Mouse (Mus musculus): Measurements from ENCODE around the gene Il18. TPM values are rescaled to one million over a fixed set of nuclear protein-coding genes. Genes with fewer than 3 reads are reported as not detected.
"Not testable (repeated sequence)": the region's sequence is repeated elsewhere in the genome, so short reads cannot be mapped to it uniquely, and the experiment has no call there.

Il18 gene
- total RNA-seq, 1 experiment from 2014 or later, result 10.0 TPM

DNA sequence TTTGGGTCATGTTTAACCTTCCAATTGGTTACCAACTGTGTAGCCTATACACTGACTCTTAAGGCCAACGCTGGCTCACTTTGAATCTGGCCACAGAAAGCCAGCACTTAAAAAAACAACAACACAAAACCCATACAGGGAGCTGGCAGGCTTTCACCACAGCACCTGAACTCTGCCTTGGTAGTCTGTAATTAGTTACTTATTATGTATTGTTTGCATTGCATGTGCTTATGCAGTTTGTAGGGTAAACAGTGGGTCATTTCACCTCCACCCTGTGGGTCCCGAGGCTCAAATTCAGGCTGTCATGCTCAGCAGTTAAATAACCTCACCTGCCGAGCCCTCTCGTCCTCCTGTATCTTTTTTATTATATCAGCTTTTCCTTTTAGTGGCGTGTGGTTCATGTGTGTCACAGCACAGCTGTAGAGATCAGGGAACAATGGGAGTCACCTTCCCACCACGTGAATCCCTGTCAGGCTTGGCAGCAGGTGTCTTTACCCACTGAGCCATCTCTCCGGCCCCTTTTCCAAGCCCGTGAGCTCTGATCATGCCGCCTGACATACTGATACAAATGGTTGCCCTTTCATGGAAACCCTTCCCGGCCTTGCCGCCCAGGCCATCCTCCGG is 40.3 kb downstream of the Il18 start:
- no peak for ATAC-seq (ENCODE audit: extremely low read depth, insufficient number of reproducible peaks, low FRiP score, poor library complexity, severe bottlenecking)

DNA sequence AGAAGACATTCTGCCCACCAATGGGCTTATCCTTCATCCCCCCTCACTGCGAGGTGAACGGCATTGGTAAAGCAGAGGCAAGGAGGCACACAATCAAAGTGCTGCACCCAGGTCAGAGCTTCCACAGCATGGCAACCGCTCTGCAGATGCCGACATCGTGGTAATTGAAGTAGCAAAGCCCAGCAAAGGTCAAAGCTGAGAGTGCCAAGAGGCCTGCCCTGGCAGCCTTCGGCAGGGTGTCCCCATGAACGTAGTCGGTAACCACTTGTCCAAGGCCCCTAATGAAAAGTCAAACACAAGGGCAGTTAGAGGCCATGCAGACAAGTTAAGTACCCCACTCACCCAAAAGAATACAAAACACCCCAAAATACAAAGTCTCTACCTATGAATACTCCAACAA is 42.3 kb downstream of the Il18 start:
- ATAC-seq (ENCODE audit: extremely low read depth, insufficient number of reproducible peaks, low FRiP score, poor library complexity, severe bottlenecking), result no peak

DNA sequence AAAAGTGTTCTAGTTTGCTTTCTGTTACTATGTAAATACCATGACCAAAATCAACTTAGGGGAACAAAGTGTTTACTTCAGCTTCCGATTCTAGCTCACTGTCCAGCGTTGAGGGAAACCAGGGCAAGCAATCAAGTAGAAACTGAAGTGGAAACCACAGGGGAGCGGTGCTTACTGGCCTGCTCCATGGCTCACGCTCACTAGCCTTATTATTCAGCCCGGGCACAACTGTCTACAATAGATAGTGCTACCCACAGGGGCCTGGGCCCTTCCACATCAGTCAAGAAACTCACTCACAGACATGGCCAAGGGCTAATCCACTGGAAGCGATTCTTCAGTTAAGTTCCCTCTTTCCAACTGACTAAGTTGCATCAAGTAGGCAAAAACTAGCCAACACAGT is 46.9 kb downstream of the Il18 start:
- no peak for ATAC-seq (ENCODE audit: extremely low read depth, insufficient number of reproducible peaks, low FRiP score, poor library complexity, severe bottlenecking)

DNA sequence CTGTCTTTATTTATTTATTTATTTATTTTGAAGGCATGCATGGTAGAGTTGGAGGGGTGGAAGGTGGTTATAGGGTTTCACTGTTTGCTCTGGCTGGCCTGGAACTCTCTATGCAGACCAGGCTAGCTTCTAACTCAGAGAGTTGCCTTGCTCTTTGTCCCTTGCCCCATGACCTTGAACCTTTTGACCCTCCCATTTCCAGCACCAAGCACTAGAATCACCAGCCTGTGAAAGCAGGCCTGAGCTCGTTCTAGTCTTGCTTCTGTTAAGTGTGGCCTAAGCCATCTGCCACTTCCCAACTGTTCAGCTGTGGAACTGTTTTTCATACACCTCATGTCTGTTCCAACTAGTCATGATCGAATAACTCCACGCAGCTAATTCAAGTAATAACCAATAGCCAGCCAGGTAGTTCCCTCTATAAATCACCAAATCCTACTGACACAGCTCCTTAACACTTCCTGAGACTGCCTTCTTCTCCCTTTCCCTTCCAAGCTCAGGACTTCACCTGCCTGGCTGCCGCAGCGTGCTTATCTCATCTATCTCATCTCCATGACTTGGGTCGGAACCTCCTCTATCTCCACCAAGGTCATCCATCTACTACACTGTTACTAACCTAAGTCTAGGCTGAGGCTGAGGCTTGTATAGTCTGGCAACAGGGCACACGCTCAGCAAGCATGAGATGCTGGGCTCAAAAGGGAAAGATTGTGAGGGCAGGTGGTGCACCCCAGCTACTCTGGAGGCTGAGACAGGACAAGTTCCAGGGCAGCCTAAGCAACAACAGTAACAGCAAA is 47.6 kb downstream of the Il18 start:
- no peak for ATAC-seq (ENCODE audit: extremely low read depth, insufficient number of reproducible peaks, low FRiP score, poor library complexity, severe bottlenecking)

DNA sequence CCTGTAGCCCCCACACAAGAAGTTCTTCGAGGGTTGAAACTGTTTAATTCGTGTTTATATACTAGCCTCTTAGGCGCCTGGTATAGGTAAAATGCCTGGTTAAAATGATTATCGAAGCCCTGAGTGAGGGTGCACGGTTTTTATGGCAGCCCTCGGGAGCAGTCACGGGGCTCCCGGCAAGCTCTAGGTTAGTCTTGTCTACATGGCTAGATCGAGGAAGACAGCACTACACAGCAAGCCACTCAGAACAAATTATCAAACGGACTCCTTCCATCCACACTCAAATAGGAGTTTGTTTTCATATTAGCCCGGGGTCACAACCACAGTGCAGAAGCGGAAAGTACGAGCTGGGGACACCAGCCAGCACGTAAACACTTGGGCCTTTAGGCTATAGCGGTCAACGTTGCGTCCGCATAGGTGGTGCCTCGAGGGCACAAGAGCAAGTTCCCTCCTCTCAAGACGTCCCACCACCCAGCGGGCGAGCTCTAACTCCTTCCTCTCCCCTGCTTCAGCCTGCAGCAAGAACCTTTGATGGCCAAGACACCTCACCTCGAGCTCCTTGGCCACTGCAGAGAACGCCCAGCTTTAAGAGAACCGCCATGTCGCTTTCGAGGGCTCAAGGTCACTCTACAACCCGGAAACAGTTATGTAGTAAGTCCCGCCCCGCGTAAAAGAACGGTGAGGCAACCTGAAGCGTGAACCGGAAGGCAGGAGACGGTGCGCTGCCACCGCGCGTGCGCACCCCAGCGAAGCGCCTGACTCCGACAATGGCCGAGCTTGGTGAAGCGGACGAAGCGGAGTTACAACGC is 48.8 kb downstream of the Il18 start, which contains the start of the genes Sdhd and Timm8b:
TSS of gene Sdhd (minus strand) at position 624 of the 809 bp plus-strand sequence.
TSS of gene Timm8b (plus strand) at position 722 of the 809 bp plus-strand sequence.
- ATAC-seq (ENCODE audit: extremely low read depth, insufficient number of reproducible peaks, low FRiP score, poor library complexity, severe bottlenecking), result peak; percentile 96

DNA sequence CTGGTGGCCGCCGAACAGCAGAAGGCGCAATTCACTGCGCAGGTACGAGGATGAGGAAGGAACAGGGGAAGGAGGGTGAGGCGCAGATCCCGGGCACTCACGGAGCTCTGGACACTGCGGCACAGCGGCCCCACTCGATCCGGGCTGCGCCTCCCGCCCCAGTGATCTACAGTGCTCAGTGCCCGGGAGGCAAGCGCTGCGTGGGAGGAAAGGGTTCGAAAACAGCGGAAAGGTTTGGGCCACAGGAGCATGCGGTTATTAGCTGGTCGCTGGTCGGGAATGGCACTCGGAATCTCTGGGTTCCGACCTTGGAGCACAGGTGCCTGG is 49.3 kb downstream of the Il18 start:
- ATAC-seq (ENCODE audit: extremely low read depth, insufficient number of reproducible peaks, low FRiP score, poor library complexity, severe bottlenecking), result no peak

DNA sequence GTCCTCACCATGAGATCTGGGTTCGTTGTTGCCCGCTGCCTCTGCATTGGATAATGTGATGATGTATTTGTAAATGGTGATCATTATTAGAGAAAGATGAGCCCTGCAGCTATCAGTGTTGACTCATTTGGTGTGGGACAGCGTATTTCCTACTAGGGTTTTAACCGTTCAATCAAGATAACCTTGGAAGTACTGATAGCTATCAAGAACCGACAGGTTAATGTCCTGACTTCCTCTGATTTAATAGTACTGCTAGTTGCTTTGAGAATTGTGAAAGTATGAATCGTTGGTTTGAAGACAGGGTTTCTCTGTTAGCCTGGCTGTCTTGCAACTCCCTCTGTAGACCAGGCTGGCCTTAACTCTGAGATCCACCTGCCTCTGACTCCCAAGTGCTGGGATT is 49.7 kb downstream of the Il18 start:
- no peak for ATAC-seq (ENCODE audit: extremely low read depth, insufficient number of reproducible peaks, low FRiP score, poor library complexity, severe bottlenecking)

DNA sequence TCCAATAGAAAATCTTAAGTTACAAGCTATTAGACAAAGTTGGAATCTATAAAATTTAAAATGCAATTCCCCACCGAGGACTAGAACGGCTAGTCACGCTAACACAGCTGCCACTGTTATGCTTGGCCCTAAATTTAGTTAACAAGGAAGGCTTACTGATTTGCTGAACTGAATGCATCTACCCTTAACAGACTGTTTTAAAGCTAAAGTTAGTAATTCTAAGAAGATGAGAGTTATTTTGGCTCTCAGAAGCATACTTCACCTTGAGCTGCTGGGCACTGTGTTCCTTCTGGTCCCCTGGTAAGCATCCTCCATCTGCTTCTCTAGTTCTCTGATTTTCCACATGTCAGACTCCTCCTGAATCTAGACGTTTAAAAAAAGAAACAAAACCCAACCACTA is 57.5 kb downstream of the Il18 start:
- ATAC-seq (ENCODE audit: extremely low read depth, insufficient number of reproducible peaks, low FRiP score, poor library complexity, severe bottlenecking), result no peak

DNA sequence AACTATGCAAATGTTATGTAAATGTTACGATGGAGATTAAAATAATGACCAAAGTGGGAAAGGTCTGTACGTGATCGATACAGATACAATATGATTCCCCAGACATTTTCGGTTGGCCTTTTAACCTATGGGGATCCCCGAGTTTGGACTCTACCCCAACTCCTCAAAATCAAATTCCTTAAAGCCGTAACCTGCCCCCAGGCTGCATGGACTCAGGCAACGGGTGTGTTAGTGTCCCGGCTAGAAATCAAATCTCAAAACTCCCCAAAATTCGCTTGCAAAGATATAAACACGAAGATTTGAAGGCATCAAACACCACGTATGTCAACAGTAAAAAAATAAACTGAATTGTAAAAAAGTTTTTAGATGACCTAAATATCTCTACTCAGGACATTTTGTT is 61.5 kb downstream of the Il18 start:
- ATAC-seq (ENCODE audit: extremely low read depth, insufficient number of reproducible peaks, low FRiP score, poor library complexity, severe bottlenecking), result no peak

DNA sequence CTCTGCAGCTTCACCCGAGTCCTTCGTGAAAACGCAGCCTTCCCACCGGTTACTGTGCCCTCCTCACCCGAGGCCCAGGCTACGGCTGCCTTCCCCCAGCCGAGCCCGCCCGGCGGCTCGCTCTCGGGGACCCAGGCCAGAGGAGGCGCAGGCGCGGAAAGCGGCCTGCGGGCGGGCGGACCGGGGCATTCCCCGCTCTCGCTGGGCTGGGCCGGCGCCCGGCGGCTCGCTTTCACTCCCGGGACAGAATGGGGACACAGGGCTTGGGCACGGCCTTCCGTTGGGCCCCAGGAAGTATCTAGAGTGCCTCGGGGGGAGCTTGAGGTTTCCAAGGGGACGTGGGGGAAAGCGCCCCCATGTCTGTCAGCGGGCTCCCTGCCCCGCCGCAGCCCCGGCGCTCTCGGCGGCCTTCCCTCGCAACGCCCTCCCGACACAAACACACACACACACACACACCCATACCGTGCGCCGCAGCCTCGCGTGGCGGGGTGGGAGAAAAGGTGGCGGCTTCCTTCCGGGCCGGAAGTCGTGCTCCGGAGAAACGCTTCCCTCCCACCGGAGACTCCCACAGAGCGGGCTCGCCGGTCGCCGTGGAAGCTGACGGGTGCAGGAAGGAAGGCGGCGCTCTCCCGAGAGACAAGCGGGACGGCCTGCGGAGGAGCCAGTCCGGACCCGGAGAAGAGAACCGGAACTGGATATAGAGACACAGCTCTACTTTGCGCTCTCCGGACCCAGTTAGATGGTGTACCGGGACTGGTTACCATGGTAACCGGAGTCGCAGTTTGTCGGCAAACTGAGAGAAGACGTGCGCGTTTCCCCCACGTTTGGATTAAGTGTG is 62.4 kb downstream of the Il18 start, which contains the start of the genes Pih1d2 and Nkapd1:
TSS of gene Pih1d2 (plus strand) at position 556 of the 838 bp plus-strand sequence.
TSS of gene Nkapd1 (minus strand) at position 699 of the 838 bp plus-strand sequence.
- ATAC-seq (ENCODE audit: extremely low read depth, insufficient number of reproducible peaks, low FRiP score, poor library complexity, severe bottlenecking), result peak; percentile 87

DNA sequence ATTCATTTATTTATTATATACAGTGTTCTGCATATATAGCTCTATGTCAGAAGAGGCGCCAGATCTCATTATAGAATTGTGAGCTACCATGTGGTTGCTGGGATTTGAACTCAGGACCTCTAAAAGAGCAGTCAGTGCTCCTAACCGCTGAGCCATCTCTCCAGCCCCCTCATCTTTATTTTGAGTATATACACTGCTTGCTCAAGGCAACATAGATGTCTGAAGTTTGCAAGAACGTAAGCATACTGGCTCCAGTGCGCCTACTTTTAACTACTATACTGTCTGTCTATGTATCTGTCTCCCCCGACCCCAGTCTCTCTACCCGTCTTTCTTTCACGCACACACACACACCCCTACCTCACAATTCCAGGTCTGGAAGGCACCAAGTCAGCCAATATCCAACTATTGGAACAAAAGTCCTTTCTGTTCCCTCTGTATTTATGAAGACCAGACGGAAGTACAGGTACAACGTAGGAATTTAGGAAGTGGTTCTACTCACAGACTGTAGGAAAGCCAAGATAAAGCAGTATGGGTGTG is 63.2 kb downstream of the Il18 start:
- no peak for ATAC-seq (ENCODE audit: extremely low read depth, insufficient number of reproducible peaks, low FRiP score, poor library complexity, severe bottlenecking)

DNA sequence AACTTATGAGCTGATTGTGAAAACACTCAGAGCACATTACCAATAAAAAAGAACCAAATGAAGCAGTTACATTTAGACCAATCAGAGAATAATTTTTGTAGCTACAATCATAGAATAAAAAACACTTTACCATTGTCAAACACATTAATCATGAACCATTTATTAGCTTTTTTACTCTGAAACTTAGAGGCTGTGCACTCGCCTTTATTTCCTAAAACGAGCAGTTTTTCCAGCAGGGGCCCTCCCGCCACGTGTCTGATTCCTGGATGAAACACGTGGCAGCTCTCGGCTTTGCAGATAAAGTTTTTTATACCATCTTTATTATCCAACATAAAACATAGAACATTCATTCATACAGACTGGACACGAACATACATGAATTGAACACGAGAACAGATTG is 76.3 kb downstream of the Il18 start:
- ATAC-seq (ENCODE audit: extremely low read depth, insufficient number of reproducible peaks, low FRiP score, poor library complexity, severe bottlenecking), result not testable (repeated sequence)

Other genes starting within 250 kb of the Il18 start
- 71.3 and 115 TPM in 2 replicates for gene Rpl10-ps3, start 209.9 kb upstream of the Il18 start, total RNA-seq (2017)
- 17.9 and 21.0 TPM in 2 replicates for gene Plet1, start 60.3 kb upstream of the Il18 start, total RNA-seq (2017)
- gene Pts, start 26.1 kb upstream of the Il18 start, total RNA-seq (2017), result 98.8 and 106 TPM in 2 replicates
- 0.86 and 2.2 TPM in 2 replicates for gene Bco2, start 354 bp downstream of the Il18 start, total RNA-seq (2017)
- not detected in 2 replicates for gene Tex12, start 6.5 kb downstream of the Il18 start, total RNA-seq (2017)
- 76.4 and 77.9 TPM in 2 replicates for gene Sdhd, start 49.0 kb downstream of the Il18 start, total RNA-seq (2017)
- gene Timm8b, start 49.1 kb downstream of the Il18 start, total RNA-seq (2017), result 68.5 and 70.9 TPM in 2 replicates
- 0.74 and 2.3 TPM in 2 replicates for gene Pih1d2, start 62.5 kb downstream of the Il18 start, total RNA-seq (2017)
- 28.4 and 29.7 TPM in 2 replicates for gene Nkapd1, start 62.6 kb downstream of the Il18 start, total RNA-seq (2017)
- gene Dlat, start 105.0 kb downstream of the Il18 start, total RNA-seq (2017), result 16.3 and 16.4 TPM in 2 replicates
- 0.12 TPM in 1 of 2 replicates, not detected in the other for gene Dixdc1, start 184.7 kb downstream of the Il18 start, total RNA-seq (2017)
- not detected in 2 replicates for gene 2310030G06Rik, start 191.7 kb downstream of the Il18 start, total RNA-seq (2017)
- not detected in 2 replicates for gene Cryab, start 196.5 kb downstream of the Il18 start, total RNA-seq (2017)
- gene Hspb2, start 197.5 kb downstream of the Il18 start, total RNA-seq (2017), result not detected in 2 replicates
- 9.2 and 10.3 TPM in 2 replicates for gene Fdxacb1, start 213.4 kb downstream of the Il18 start, total RNA-seq (2017)
- gene Alg9, start 220.2 kb downstream of the Il18 start, total RNA-seq (2017), result 9.0 and 12.8 TPM in 2 replicates
- gene 1110032A03Rik, start 220.7 kb downstream of the Il18 start, total RNA-seq (2017), result 29.6 and 33.8 TPM in 2 replicates